Mouse (Mus musculus): ENCODE data around the gene Rpl22. TPM values are rescaled to one million over a fixed set of nuclear protein-coding genes. Genes with fewer than 3 reads are reported as not detected.

Rpl22 gene
- polyA plus RNA-seq, 1 experiment from 2014 or later, result 375 TPM

- H3K4me1 ChIP-seq, result peaks cover 8% of the 10 kb centered on the region
- ATAC-seq (ENCODE audit: insufficient number of reproducible peaks, low FRiP score, low TSS enrichment, low read depth), result no peak
- H3K9me3 ChIP-seq, result no peaks in the 10 kb centered on the region
- H3K9ac ChIP-seq, result no peak overlapping the region
- WGBS, result 1% methylated on average over 24 of the region's 24 CpGs
- no peak overlapping the region for H3K4me3 ChIP-seq
- H3K4me2 ChIP-seq, result peak overlapping the region; percentile 29
- peaks cover 25% of the 10 kb centered on the region for H3K27me3 ChIP-seq
- no peaks in the 10 kb centered on the region for H3K36me3 ChIP-seq
- H3K27ac ChIP-seq, result no peak overlapping the region
These were observed 35.3 kb downstream of the Rpl22 start for GRCm38 (mm10) chr4:152360855-152361254.

- Histone ChIP-seq H3K9me3 (no peaks in the 10 kb centered on the region), H3K4me2 (no peak overlapping the region), H3K4me1 (peaks cover 8% of the 10 kb centered on the region), H3K4me3 (no peak overlapping the region), H3K27me3 (peaks cover 25% of the 10 kb centered on the region), H3K27ac (no peak overlapping the region), H3K9ac (no peak overlapping the region), H3K36me3 (no peaks in the 10 kb centered on the region)
- 53% methylated on average over 9 of the region's 9 CpGs for WGBS
- ATAC-seq (ENCODE audit: insufficient number of reproducible peaks, low FRiP score, low TSS enrichment, low read depth), result no peak
These were observed 36.6 kb downstream of the Rpl22 start for GRCm38 (mm10) chr4:152362180-152362579.

GRCm38 (mm10) chr4:152365228-152365627 is 39.7 kb downstream of the Rpl22 start:
- WGBS, result 72% methylated on average over 7 of the region's 7 CpGs
- Histone ChIP-seq H3K27ac (no peak overlapping the region), H3K36me3 (no peaks in the 10 kb centered on the region), H3K4me1 (peaks cover 8% of the 10 kb centered on the region), H3K4me3 (no peak overlapping the region), H3K27me3 (peaks cover 13% of the 10 kb centered on the region), H3K9me3 (no peaks in the 10 kb centered on the region), H3K4me2 (no peak overlapping the region), H3K9ac (no peak overlapping the region)
- no peak for ATAC-seq (ENCODE audit: insufficient number of reproducible peaks, low FRiP score, low TSS enrichment, low read depth)

- no peak overlapping the region for H3K9ac ChIP-seq
- WGBS, result 80% methylated on average over 17 of the region's 17 CpGs
- no peak for ATAC-seq (ENCODE audit: insufficient number of reproducible peaks, low FRiP score, low TSS enrichment, low read depth)
These were observed 57.1 kb downstream of the Rpl22 start for GRCm38 (mm10) chr4:152382528-152383252.

More at GRCm38 (mm10) chr4:152382528-152383252, 57.1 kb downstream of the Rpl22 start:
- H3K27me3 ChIP-seq, result no peaks in the 10 kb centered on the region
- H3K4me1 ChIP-seq, result no peaks in the 10 kb centered on the region
- no peak overlapping the region for H3K4me2 ChIP-seq
- no peak overlapping the region for H3K4me3 ChIP-seq
- H3K36me3 ChIP-seq, result no peaks in the 10 kb centered on the region
- no peak overlapping the region for H3K27ac ChIP-seq
- no peaks in the 10 kb centered on the region for H3K9me3 ChIP-seq

Other genes with a start within 250 kb of the Rpl22 start
- 1.1 and 1.2 TPM in 2 replicates for gene Tnfrsf25, start 209.8 kb upstream of the Rpl22 start, polyA plus RNA-seq (2015; fragmentation: Nextera tagmentation; extraction: Ambion mirVana)
- gene Espn, start 173.4 kb upstream of the Rpl22 start, polyA plus RNA-seq (2015; fragmentation: Nextera tagmentation; extraction: Ambion mirVana), result 1.9 and 2.2 TPM in 2 replicates
- 0.12 and 0.14 TPM in 2 replicates for gene Hes2, start 166.9 kb upstream of the Rpl22 start, polyA plus RNA-seq (2015; fragmentation: Nextera tagmentation; extraction: Ambion mirVana)
- 52.6 and 57.3 TPM in 2 replicates for gene Acot7, start 147.6 kb upstream of the Rpl22 start, polyA plus RNA-seq (2015; fragmentation: Nextera tagmentation; extraction: Ambion mirVana)
- gene Gpr153, start 51.5 kb upstream of the Rpl22 start, polyA plus RNA-seq (2015; fragmentation: Nextera tagmentation; extraction: Ambion mirVana), result 18.9 and 21.9 TPM in 2 replicates
- not detected in 2 replicates for gene Hes3, start 34.1 kb upstream of the Rpl22 start, polyA plus RNA-seq (2015; fragmentation: Nextera tagmentation; extraction: Ambion mirVana)
- gene Icmt, start 28.5 kb upstream of the Rpl22 start, polyA plus RNA-seq (2015; fragmentation: Nextera tagmentation; extraction: Ambion mirVana), result 26.4 and 26.5 TPM in 2 replicates
- 0.29 and 0.31 TPM in 2 replicates for gene Rnf207, start 6.7 kb upstream of the Rpl22 start, polyA plus RNA-seq (2015; fragmentation: Nextera tagmentation; extraction: Ambion mirVana)
- 0.29 and 0.63 TPM in 2 replicates for gene Chd5, start 12.9 kb downstream of the Rpl22 start, polyA plus RNA-seq (2015; fragmentation: Nextera tagmentation; extraction: Ambion mirVana)
- 2.3 TPM in 2 replicates for gene Nphp4, start 151.0 kb downstream of the Rpl22 start, polyA plus RNA-seq (2015; fragmentation: Nextera tagmentation; extraction: Ambion mirVana)
- 7.6 and 8.2 TPM in 2 replicates for gene Kcnab2, start 152.1 kb downstream of the Rpl22 start, polyA plus RNA-seq (2015; fragmentation: Nextera tagmentation; extraction: Ambion mirVana)

Measured in limb, embryonic 15.5 days (tissue).